Mouse (Mus musculus): Measurements from ENCODE around the gene Sfxn1.

Sfxn1 gene

GRCm38 (mm10) chr13:54077470-54078174, 6.0 kb downstream of the Sfxn1 start:
- DNase-seq (ENCODE audit: low read depth) = no peak

DNA sequence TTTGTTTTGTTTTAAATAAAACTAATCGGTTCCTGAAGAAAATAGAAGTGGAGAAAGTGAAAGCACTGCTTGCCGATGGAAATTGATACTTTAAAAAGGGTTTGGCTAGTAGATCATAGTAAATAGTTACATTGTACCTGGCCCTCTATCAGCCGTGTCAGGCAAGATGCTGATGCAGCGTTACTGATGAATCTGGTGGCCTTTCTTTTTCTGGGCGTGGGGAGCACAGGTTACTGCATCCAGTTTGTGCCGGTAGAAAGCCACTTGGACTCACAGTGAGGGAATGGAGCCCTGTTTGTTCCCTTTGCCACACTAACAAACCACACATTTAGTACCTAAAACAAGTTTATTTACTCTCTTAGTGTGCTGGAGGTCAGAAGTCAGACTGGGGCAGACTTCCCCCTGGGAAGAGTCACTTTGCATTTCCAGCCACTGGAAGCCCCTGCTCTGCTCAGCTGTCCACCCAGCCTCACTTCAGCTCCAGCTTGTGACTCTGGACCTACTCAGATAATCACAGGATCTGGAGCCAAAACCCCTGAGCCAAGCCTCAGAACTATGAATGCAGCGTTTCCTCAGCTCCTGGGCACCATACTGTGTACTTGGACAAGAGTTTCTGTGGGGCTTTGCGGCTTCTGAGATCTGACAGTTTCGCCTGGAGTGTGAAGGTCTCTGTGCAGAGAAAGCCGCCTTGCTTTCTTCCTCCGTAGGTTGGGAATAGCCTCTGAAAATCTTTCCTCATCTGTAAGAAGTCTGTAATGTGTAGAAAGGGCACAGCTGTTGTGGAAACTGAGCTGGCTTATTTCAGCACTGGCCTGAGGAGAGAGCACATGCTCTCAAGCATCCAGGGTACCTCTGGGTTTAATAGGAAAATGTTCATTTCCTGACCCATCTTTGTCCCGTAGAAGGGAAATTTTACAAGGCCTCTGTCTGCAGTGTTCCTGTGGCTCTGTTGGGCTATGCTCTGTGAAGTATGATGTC, 8.4 kb downstream of the Sfxn1 start:
- DNase-seq (ENCODE audit: low read depth) = no peak

DNA sequence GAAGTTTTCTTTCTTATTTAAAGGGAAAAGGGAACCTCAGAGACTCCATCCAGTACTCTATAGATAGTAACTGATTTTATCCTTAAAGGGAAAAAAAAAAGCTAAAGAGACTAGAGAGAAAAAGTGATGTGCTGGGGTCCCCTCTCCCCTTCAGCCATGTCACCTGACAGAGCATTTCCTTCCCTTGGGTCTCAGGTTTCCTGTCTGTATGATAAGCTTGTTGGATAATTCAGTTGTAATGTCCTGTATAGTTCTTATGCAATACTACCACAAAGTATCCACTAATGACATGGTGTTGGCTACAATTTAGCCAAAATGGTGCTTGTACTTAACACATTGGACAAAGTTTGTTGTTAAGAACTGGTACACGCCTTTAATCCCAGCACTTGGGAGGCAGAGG, 9.1 kb downstream of the Sfxn1 start:
- DNase-seq (ENCODE audit: low read depth) = no peak

- DNase-seq (ENCODE audit: low read depth) = no peak
Observed at GRCm38 (mm10) chr13:54082946-54083345, 11.3 kb downstream of the Sfxn1 start.

DNA sequence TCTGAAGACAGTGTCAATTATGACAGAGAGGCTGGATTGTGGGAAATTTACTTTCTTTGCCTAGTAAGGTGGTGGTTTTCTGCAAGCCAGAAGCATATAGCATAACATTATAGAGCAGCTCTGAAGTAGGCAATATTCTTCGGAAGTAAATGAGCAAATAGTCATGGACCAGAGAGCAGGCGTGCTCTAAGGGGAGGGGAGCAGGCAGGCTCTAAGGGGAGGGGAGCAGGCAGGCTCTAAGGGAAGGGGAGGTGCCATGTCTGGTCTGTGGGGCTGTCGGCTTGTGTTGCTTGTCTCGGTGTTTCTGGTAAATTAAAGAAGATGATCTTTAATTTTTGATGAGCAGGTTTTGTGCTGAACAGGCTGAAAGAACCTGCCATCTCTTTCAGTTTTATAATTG, 12.5 kb downstream of the Sfxn1 start:
- no peak for DNase-seq (ENCODE audit: low read depth)

DNA sequence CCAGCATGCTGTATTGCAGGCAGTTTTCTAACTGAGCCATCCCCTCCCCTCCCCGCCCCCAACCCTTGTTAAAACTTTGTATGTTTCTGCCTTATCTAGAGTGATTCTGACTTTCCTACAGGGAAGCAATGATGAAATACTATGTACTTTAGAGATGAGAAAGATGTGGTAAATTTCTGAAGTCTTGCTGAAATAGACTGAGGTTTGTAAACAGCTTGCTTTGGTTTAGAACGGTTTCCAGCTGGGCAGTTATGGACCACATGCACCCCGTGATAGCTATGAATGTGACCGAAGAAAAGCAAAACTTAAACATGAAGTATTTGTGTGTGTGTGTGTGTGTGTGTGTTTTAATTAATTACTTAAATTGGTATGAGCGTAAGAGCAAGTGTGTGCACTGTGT, 13.2 kb downstream of the Sfxn1 start:
- no peak for DNase-seq (ENCODE audit: low read depth)

- no peak for DNase-seq (ENCODE audit: low read depth)
Observed at GRCm38 (mm10) chr13:54085266-54085665, 13.6 kb downstream of the Sfxn1 start.

DNA sequence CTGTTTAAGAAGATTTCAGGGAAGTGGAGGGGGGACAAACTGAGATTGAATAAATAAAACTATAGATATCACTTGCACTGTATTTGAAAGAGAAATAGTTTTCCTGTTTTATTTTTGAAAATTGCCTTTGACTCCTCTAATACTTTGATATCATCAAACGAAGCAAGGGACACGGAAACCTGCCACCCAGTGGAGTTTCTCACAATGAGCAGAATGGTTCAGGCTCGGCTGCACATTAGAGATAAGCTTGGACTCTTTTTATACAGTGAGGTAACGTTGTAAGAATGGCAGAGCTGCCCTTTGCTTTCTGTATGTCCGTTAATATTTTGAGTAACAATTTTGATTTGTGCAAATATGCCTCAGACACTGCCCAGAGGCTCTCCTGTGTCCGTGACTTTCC, 20.1 kb downstream of the Sfxn1 start:
- no peak for DNase-seq (ENCODE audit: low read depth)

DNA sequence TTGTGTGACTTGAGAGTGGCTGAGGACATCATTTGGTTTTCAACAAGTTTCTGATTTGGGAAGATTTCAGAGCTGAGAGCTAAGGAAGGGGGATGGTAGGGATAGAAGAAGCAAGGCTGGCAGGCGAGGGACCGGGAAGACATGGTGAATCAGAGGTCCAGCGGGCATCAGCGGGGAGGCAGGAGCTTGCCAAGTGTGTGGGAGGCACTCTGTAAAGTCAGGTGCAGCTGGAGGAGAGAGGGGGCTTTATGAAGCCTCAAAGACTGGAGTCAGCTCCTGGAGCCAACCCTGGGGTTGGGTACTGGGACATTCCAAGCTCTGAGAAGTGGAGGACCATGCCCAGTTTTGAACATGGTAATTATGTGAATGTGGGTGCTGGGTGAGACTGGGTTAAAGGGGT, 22.7 kb downstream of the Sfxn1 start:
- DNase-seq (ENCODE audit: low read depth) = no peak

DNA sequence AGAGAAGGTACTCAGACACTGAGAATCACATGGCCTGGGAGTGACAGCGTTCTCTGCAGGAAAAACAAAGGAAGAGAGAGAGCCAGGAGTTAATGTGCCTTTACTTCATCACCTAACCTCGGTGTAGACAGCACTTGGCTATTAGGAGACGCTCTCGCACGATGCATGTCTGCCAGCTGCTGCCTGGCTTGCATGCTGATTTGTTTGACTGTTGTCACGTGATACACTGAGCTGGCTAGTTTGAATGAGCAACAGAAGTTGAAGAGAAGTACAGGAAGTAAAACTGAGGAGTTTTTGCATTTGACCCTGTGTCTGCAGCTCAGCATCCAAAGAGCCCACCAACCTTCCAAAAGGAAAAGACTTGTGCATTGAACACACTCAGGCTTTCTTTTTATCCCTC, 23.3 kb downstream of the Sfxn1 start:
- no peak for DNase-seq (ENCODE audit: low read depth)

DNA sequence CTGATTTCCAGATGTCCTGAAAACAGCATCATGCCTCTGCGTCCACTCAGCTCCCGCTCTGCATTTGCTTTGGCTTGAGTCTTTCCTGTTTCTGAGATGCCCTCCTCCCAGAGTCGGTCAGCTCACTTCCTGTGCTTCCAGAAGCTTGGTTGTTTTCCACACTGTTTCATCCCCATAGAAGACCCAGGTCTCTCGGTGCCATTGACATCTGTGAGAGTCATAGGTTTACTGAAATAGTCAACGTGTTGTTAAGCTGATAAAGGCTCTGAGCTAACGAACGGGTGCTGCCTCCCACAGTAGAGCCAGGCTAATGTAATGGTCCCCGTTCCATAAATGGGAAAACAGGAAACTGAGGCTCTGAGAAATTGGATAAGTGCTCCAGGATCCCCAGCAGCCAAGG, 24.1 kb downstream of the Sfxn1 start:
- DNase-seq (ENCODE audit: low read depth) = no peak

DNA sequence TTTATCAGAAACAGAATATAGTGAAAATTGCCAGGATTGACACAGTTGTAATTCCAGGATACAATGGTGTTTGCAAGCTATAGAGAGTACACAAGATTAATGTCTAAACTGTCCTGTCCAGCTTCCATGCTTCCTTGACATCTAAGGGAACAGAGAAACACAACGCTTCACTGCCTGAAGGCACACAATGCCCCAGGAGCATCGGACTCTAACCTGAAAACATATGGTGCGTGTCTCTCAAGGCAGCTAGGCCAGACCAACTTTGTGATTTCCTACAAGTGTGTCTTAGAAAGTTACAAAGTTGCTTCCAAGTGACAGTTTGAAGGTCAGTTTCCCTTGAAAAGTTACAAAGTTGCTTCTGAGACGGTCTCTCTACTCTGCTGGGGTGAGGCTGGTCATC, 25.6 kb downstream of the Sfxn1 start:
- no peak for DNase-seq (ENCODE audit: low read depth)

GRCm38 (mm10) chr13:54097797-54098196, 26.1 kb downstream of the Sfxn1 start:
- no peak for DNase-seq (ENCODE audit: low read depth)

DNA sequence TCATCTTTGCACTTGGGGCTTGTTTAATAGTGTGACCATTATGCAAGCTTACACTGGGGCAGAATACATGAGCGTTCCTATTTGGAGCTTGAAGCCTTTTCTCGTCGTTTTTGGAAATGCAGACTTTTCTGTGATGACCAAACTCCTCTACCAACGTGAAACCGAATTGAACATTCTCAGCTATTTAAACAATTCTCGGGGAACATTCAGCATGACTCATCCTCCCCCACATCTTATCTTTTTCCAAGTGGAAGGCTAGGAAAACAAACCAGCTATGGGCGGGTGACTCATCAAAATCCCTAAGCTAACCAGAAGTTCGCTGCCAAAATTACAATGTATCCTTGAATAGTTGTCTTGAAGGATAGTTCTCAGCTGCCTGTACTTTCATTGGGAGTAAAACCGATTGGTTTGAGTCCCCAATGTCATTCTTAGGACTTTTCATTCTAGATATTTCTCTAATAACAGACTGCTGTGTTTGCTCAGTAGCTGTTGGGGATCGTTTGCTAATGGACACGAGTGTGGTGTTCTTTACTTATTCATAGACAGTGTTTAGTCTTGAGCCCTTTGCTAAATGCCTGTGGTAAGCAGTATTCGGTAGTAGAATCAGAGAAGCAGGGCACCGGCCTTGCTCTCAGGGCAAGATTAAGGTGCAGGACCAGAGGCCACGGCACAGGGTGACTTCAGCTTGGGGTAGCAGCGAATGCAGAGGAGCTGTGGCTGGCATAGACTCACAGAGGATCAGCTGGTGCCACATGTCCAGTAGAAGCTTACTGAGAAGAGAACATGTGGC, 29.6 kb downstream of the Sfxn1 start:
- no peak for DNase-seq (ENCODE audit: low read depth)

DNA sequence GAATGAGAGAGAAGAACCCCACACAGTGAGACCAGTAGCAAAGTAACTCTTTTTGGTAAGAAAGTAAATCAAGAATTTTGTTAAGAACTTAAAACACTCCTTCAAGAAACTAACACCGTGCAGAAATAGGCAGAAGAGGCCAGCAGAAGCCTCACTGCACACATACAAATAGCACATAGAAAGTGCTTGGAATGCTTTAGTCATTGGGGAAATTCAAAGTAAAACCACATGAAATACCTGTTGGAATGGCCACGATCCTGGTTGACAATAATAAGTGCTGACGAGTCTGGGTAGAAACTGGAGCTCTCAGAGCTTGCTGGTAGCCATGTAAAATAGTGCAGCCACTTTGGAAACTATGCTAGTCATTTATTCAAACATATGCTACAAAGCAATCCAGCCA, 30.4 kb downstream of the Sfxn1 start:
- DNase-seq (ENCODE audit: low read depth) = no peak

DNA sequence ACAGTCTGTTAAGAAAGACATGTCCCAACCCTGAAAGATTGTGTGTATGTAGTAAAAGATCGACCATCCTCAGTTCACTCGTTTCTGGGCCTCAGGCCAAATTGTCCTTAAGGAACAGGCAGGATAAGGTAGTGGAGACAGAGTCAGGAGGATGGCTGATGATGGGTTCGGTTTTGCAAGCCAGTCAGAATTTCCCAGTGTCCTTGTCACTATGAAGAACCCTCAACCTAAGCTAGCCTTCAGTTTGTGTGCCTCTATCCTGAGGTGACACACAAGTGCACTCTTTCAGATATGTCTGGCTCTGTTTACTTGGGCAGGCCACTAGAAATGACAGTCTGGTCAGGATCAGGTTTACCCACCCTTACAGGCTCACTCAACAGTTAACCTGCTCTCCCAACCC, 31.6 kb downstream of the Sfxn1 start:
- DNase-seq (ENCODE audit: low read depth) = no peak

DNA sequence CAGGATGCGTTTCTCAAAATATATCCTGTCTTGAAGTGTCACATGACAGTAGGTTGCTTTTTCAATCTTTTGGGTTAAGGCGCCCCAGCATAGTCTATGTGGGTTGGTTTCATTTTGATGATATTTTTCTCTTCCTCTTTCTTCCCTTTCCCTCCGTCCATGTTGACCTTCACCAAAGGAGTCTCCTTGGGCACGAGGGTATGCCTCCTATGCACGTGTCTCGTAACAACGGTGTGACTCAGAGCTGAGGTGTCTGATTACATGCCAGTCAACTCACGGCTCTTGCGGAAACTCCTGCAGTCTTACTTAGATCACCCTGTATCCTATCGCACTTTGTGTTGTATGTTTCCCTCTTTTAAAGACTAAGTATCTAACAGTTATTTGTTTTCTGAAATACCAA, 32.2 kb downstream of the Sfxn1 start:
- DNase-seq (ENCODE audit: low read depth) = no peak

DNA sequence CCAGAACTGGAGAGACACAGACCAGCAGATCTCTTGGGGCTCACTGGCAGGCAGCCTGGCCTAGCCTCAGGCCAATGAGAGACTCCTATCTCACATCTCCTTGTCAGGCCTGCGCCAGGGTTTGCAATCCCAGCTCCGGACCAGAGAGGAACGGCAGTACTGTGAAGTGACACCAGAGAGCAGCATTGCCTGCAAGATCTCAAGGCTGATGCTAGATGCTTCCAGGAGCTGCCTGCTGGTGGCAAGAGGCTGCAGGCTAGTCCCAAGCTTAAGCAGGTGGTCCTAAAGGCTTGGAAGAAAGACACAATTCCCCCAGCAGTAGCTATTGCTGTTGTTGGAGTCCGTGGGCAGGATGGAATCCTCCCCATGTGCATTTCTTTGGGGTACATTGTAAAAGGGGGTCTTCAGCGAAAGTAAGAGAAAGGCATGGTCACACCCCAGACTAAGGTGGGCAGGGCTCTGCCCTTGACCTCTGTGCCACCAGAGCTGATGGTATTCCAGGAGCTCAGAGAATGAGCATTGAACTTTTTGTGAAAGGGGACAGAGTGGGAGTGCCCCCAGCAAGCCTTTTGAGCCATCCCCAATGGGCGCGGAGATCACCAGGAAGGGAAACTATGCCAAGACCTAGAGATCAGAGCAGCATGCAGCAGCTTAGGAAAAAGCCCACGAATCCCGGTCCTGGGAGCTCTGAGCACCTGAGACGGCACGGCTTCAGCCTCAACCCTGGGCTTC, 42.3 kb downstream of the Sfxn1 start:
- peak; percentile 69 for DNase-seq (ENCODE audit: low read depth)

DNA sequence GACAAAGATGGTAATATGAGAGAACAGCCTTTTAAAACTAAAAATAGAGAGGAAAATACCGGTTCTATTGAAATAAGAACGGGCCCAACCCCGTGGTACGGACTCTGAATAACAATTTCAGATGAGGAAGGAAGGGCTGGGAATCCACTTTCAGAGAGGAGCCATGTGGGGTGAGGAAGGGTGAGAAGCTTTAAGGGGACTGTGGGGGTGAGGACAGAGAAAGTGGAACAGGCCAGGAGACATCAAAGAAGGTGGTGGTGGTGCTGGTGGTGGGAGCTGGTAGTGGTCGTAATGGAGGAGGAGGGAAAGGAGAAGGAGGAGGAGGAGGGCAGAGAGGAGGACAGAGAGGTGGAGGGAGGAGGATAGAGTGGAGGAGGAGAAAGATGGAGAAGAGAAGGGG, 43.3 kb downstream of the Sfxn1 start:
- no peak for DNase-seq (ENCODE audit: low read depth)

DNA sequence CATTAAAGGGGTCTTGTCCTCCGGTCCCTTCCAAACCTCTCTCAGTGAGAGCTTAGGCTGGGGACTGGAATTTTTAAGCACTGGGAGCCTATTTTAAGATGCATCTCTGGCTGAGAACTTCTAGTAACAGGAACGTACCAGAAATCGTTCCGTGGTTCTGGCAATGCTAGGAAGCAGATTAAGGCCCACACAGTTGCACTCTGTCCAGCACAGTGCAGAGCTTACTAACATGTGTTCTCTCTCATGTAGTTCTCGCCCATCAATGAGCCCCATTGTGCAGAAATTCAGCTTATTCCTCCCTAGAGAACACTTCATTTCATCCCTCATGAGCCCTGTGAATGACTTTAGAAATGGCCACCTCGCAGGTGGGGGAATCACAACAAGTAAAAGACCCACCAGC, 44.1 kb downstream of the Sfxn1 start:
- no peak for DNase-seq (ENCODE audit: low read depth)

- DNase-seq (ENCODE audit: low read depth) = no peak
Observed at GRCm38 (mm10) chr13:54118355-54118754, 46.7 kb downstream of the Sfxn1 start.

All from naive thymus-derived CD4-positive, alpha-beta T cell, adult 2 months (primary cell).